Mouse (Mus musculus) cerebral cortex, adult 2 months (tissue): ENCODE data around the gene Tff1.

Experiments used
- WGBS: fragments of 180-500 bp; shearing (Covaris S2); methylation state at CpG from one replicate; pipeline ENCODE4 v1.1.7; 2018; 5-methylcytosine and 5-hydroxymethylcytosine counted together

Gene Tff1

DNA sequence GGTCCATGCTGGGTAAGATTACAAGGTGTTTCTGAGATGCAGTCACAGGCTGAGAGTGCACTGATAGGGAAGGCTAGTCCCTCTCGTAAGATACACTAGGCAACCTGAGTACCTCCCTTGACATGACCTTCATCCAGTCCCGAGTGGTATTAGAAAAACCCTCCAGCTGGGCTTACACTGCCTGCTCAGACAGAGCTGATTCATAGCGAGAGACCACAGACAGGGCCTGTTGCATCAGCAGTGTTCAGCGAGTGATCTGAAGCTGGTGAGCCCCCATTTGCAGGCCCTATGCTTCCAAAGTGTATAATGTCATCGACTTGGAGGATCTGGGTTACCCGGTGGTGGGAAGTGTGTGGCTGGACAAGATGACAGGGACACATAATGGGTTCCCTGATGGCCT is at the start of gene Tff1:
Gene Tff1 (minus strand): TSS at position 151 of the 400 bp plus-strand sequence.
- 90% methylated on average over 6 of the region's 6 CpGs for WGBS

DNA sequence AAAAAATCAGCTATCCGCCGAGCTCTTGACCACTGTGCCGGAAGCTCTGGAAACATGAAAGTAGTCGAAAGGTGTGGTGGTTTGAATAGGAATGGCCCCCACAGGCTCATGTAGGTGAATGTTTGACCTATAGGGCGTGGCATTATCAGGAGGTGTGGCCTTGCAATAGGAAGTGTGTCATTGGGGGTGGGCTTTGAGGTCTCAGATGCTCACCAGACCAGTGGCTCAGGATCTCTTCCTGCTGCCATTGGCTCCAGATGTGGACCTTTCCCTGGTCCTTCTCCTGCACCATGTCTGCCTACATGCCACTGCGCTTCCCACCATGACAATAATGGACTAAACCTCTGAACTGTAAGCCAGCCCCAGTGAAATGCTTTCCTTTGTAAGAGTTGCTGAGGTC is 46.8 kb upstream of the Tff1 start:
- 95% methylated on average over 6 of the region's 6 CpGs for WGBS

DNA sequence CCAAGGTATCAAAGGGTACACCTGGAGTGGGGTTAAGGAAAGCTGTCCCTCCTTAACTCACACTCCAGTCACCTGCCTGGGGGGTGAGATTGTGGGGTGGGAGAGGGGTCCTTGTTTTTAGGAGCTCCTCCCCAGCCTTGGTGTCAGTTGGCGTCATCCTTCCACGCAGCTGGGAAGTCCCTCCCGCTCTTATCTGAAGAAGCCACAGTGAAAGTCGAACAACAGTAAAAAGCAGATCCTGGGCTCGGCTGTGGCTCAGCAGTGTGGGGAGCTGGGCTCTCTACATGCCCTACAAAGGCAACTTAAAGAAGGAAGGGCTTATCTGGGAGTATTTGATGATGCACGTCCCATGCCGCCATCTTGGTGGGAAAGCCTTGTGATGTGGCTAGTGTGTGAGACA is 45.2 kb upstream of the Tff1 start:
- WGBS: 92% methylated on average over 7 of the region's 7 CpGs

GRCm38 (mm10) chr17:31209376-31209930 is 44.4 kb upstream of the Tff1 start:
- 97% methylated on average over 11 of the region's 11 CpGs for WGBS

GRCm38 (mm10) chr17:31208654-31209053 is 43.6 kb upstream of the Tff1 start:
- 90% methylated on average over 8 of the region's 8 CpGs for WGBS

DNA sequence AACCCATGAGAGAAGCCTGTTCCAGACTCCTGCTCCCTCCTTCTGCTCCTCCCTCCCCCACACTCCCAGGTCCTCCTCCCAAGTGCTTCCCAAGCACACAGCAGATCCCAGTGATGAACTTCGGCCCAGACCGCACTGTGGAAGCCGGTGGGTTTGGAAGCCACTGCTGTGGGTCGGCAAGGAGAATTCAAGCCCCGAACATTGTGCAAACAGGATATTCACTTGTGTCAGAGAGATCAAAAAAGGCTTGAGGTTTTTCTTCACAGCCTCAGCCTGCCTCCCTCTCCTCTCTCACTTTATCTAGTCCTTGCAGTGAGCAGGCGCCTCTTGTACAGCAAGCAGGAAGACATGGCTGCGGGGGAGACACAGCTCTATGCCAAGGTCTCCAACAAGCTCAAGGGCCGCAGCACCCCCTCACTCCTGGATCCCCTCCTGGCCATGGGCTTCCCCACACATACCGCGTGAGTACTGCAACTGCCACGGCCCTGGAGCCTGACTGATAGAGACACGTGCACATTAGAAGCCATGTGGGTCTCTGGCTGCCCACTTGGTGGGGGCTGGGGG is 42.8 kb upstream of the Tff1 start, which contains the start of gene Ubash3a:
Gene Ubash3a (plus strand): TSS at position 103 of the 564 bp plus-strand sequence.
- WGBS: 73% methylated on average over 12 of the region's 12 CpGs

DNA sequence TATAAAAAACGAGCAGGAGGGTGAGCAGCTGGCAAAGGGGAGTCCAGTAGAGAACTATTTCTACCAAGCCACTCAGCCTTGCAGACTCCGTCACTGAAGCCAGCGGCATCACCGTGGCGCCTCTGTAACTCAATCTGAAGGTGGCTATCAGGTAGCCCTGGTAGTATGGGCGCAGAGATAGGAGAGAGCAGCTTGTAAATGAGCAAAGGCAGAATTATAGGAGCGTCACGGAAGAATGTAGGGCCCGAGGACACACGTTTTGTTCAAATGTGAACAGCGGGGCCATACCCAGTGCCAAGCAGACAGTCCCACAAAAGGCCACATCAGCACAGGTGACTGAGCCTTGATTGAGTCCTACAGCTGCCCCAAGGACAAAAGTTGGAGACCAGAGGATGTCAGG is 33.8 kb upstream of the Tff1 start, which contains the start of gene Tmprss3:
Gene Tmprss3 (minus strand): TSS at position 101 of the 400 bp plus-strand sequence.
- WGBS: 92% methylated on average over 11 of the region's 11 CpGs

DNA sequence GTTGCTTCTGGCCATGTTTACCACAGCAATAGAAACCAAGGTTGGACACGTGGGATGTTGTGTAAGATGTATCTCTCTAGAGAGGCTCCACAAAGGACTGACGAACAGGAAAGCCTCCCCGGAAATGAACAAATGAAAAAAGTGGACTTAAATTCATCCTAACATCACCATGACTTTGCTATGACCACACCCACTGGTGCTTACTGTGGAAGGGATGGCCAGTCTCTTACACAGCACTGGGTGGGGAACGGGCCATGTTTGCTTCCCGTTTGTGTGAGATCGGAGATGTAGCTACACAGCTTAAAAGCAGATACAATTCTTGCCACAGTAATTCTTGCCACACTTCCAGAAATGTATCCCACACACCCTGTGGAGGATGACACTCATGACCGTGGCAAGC is 31.2 kb upstream of the Tff1 start:
- 80% methylated on average over 7 of the region's 7 CpGs for WGBS

- 84% methylated on average over 6 of the region's 6 CpGs for WGBS
Observed at GRCm38 (mm10) chr17:31195207-31195606, 30.1 kb upstream of the Tff1 start.

DNA sequence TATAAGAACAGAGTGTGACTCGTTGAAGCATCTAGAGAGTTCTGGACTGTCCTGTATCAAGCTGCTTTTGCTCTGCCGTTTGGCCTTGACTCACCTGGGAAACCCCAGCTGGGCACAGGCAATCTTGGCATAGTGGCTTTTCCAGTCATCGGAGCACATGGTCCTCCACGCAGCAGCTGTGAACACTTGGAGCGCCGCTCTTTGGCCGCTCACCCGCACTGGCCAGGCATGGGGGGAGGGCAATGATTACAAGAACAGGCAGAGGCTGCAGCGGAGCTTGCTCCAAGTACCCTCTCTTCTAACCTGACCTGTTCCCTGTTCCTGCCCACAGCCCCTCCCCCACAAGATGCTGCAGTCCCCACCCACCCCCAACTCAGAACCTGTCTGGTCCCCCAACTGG is 28.3 kb upstream of the Tff1 start:
- WGBS: 81% methylated on average over 9 of the region's 9 CpGs

DNA sequence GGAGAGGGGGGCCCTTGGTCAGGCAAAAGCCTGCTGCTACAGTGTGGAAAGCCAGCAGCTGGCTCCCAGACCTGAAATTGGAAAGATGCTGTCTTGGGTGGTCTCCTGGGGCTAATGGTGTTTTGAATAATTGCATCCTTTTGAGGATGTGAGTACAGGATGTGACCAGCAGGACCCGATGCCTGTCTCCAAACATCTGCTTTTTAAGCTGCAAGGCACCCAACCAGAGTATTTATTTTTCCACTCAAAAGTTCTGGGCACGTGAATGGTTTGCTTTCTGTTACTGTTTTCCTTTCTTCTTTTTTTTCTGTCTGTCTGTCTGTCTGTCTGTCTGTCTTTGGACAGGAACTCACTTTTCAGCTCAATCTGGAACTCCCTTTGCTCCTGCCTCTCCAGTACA is 27.6 kb upstream of the Tff1 start:
- 76% methylated on average over 2 of the region's 2 CpGs for WGBS

DNA sequence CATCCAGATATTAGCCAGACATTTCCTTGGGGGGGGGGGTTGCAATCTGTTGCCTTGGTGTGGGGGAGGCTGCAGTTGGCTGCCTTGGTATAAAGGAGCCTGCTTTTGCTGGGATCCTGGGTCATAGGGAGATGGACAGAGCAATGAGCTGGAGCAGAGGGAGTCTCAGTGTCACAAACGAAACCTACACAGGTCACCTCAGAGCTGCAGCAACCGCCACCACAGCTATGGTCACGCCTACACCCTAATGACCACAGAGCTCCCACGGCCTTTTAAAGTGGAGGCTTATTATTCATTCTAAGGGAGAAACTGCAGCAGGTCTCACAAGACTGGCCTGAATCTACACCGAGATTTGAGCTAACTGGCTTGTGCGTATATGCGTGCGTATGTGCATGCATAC is 26.7 kb upstream of the Tff1 start:
- WGBS: 92% methylated on average over 8 of the region's 8 CpGs

DNA sequence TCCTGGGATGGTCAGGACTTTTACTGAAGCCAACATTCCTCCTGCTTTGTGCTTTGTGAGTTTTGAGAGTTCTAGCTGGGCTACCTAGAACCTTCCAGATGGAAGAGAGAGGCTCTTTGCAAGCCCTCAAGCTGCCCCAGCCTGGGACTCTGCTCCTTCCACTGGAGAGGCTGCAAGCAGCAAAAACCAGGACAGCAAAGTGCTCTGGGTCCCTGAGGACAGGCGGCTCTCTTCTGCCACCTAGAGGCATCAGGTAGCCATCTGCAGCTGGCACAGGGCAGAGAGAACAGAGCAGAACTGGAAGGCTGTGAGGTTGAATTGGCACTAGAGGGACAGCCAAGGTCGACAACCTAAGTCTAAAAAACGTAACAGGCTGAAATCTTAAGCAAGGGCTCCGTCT is 22.3 kb upstream of the Tff1 start:
- WGBS: 25% methylated on average over 4 of the region's 4 CpGs

GRCm38 (mm10) chr17:31184269-31184990 is 19.4 kb upstream of the Tff1 start:
- 90% methylated on average over 12 of the region's 12 CpGs for WGBS

- WGBS: 55% methylated on average over 12 of the region's 12 CpGs
Observed at GRCm38 (mm10) chr17:31183180-31183974, 18.3 kb upstream of the Tff1 start.

DNA sequence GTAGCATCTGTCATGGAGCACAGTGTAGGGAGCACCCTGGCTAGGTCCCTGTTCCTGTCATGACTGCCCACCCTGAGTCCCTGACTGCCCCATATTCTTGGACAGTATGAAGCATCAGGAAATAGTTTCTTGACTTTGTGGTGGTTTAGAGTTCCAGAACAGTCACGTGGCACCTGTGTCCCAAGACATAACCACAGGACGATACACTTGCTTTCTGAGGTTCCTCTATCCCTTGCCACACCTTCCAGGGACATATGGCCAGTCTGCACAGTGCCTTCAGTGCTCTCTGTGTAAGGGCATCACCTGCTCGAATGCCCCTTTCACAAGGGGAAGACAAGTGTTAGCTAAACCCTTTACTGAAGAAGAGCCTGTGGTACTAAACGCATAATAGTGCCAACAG is 16.4 kb upstream of the Tff1 start:
- WGBS: 86% methylated on average over 4 of the region's 4 CpGs

DNA sequence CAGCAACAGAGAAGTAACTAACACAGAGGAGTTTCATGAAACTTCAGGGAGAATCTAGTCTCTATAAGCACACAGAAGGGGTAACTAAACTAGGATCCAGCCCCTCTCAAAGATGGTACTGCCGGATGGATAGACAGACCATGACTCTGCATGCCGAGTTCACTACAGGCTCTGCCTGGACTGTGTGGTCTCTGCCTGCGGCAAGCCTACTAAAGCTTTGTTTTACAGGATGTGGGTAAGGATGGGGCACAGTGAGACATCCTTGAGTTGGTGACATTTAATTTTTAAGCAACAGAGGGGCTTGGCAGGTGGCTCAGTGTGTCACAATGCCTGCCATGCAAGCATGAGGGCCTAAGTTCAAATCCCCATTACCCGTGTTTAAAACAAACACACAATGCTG is 11.2 kb upstream of the Tff1 start:
- 92% methylated on average over 4 of the region's 4 CpGs for WGBS

DNA sequence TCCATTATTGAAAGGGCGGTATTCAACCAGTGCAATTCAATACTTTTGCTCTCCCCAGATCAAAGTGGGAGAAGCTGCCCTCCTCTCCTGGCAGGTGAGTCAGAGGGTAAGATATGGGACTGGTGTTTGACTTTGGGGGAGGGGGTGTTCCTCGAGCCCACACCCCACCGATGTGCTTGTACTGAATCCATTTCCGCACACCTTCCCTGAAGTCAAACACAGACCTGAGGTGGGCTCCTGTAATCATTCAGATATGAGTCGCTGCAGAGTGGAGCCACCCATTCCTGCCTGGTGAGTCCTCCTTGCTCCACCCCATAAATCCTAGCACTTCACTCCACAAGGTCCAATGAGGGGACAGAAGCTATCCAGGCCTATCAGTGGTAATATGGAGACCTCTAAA is 4.7 kb upstream of the Tff1 start:
- 89% methylated on average over 5 of the region's 5 CpGs for WGBS

DNA sequence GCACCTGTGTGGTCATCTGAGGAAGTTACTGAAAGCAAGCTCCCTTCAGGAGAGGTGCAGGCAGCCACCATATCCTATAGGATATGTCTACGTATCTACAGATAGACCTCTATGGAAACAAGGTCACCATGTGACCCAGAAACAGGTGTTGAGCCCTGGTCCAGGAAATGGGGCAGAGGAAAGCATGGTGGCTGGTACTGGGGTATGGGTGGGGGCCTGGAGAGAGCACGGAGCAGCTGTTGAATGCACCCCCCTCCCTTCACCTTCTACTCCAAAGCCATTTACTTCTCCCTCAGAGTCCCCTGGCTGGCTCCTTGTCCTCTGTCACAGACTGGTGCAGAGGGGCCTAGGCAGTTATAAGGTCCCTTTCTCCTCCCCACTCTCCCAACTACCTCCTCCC is 1.3 kb downstream of the Tff1 start:
- 88% methylated on average over 2 of the region's 2 CpGs for WGBS

DNA sequence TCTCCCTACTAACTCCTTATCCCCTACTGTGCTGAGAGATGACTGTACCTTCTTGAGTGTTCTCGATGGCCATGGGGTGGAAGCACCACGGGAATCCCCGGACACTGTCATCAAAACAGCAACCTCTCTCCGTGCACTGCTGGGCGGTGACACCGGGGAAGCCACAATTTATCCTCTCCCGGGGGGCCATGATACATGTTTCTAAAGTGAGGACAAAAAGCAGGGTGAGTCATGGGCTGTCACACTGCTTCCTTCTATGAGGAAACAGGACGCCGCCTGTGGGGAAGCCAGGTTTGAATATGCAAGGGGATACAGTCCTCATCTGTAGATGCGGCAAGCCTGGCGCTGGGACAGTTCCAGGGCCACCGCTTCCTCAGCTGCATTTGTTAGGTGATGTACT is 2.5 kb downstream of the Tff1 start:
- WGBS: 72% methylated on average over 12 of the region's 12 CpGs

- 79% methylated on average over 4 of the region's 4 CpGs for whole genome bisulfite sequencing
Observed at GRCm38 (mm10) chr17:31160291-31160690, 4.8 kb downstream of the Tff1 start.

- 88% methylated on average over 6 of the region's 6 CpGs for WGBS
Observed at GRCm38 (mm10) chr17:31157921-31158320, 7.2 kb downstream of the Tff1 start.
